ENCODE assay signal across 9 mouse cellular contexts in the genomic region with DNA sequence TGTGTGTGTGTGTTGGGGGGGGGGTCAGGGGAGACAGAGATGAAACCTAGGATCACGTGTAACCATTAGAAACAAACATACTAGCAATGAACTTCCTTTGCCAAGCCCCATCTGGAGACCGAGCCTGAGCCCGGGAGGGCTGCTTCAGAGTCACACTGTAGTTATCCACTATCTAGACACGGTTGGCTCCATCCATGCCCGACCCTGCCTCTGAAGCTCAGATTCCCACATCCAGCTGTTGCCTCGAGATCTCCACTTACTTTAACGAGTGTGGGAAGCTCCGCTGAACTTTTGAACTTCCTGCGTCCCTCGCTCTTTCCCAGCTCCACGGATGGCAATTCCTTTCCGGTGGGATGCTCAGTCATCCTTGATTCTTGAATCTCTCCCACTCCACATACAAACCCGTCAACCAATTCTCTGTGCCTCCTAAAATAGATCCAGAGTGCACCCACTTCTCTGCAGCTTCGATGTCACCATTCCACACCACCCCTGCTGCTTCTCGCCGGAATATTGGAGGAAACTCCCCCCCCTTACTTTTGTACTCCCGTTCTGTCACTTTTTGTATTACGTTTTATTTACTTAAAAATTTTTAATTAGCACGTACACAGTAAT. TPM values are rescaled to one million over a fixed set of nuclear protein-coding genes. Genes with fewer than 3 reads are reported as not detected.
DNase-seq lines count a peak whose midpoint lies in the region; ATAC-seq and TF ChIP-seq lines count a peak whose summit lies in the region.
"Had no signal": no experiment of that assay in that cellular context is flagged by ENCODE, and none has a peak within 500 bp of the region (broad histone marks: within the 10 kb centered on the region; RNA-seq: fewer than 3 reads in every experiment).

No protein-coding gene starts in this region.

- peaks cover 15% of the 10 kb centered on the region for H3K4me1 ChIP-seq in kidney, embryonic 14.5 days (ENCODE audit: control insufficient read depth, insufficient read depth, low read length)
- H3K4me1 ChIP-seq in embryonic facial prominence, embryonic 15.5 days: 0 out of 2 replicates have a peak, but pooled peaks cover 6% of the 10 kb centered on the region
- H3K4me1 ChIP-seq in kidney, postnatal 0 days (replicated peaks; ENCODE audit: insufficient read depth, low read length): 0 out of 2 replicates have a peak, but pooled peaks cover 8% of the 10 kb centered on the region

- 10% methylated on average over 19 of the region's 19 CpGs for WGBS in kidney, embryonic 14.5 days
- 49% methylated on average over 19 of the region's 19 CpGs for WGBS in embryonic facial prominence, embryonic 15.5 days
- WGBS in kidney, postnatal 0 days: 9% methylated on average over 19 of the region's 19 CpGs

- H3K4me3 ChIP-seq in kidney, embryonic 14.5 days (ENCODE audit: low read length): no peak overlapping the region
- no peak overlapping the region for H3K4me3 ChIP-seq in embryonic facial prominence, embryonic 15.5 days (replicated peaks)
- H3K4me3 ChIP-seq in kidney, postnatal 0 days (replicated peaks; ENCODE audit: low read depth, low read length): no peak overlapping the region

- no peaks in the 10 kb centered on the region for H3K27me3 ChIP-seq in kidney, embryonic 14.5 days (ENCODE audit: control insufficient read depth, insufficient read depth, low read length)
- no peaks in the 10 kb centered on the region for H3K27me3 ChIP-seq in embryonic facial prominence, embryonic 15.5 days
- no peaks in the 10 kb centered on the region for H3K27me3 ChIP-seq in kidney, postnatal 0 days (ENCODE audit: insufficient read depth, low read length)

- H3K27ac ChIP-seq in kidney, embryonic 14.5 days (ENCODE audit: low read depth, low read length): peak overlapping the region; percentile 82
- no peak overlapping the region for H3K27ac ChIP-seq in embryonic facial prominence, embryonic 15.5 days (replicated peaks)
- H3K27ac ChIP-seq in kidney, postnatal 0 days: peak overlapping the region; percentile 81

- no peak for DNase-seq in kidney, adult 11 months
- DNase-seq in kidney, postnatal 0 days (ENCODE audit: low spot score): peak; percentile 92
- DNase-seq in neural tube, embryonic 10.5 days (ENCODE audit: extremely low spot score, low spot score): peak; percentile 40
- DNase-seq in layer of hippocampus, postnatal 36 days: no peak
- DNase-seq in thymus, postnatal 0 days (ENCODE audit: low spot score): no peak
- no peak for DNase-seq in cerebellum, postnatal 14 days
- DNase-seq: left cerebral cortex, postnatal 4 days had no signal

- peak overlapping the region; percentile 15 for H3K4me2 ChIP-seq in kidney, embryonic 14.5 days (replicated peaks; ENCODE audit: low read depth, low read length)
- H3K4me2 ChIP-seq in embryonic facial prominence, embryonic 15.5 days (replicated peaks): no peak overlapping the region
- peak overlapping the region; percentile 37 for H3K4me2 ChIP-seq in kidney, postnatal 0 days (ENCODE audit: low read length)

- no peaks in the 10 kb centered on the region for H3K9me3 ChIP-seq in kidney, embryonic 14.5 days (ENCODE audit: control insufficient read depth, low read length)
- H3K9me3 ChIP-seq in embryonic facial prominence, embryonic 15.5 days (replicated peaks): no peaks in the 10 kb centered on the region
- no peaks in the 10 kb centered on the region for H3K9me3 ChIP-seq in kidney, postnatal 0 days (replicated peaks; ENCODE audit: low read length)

- TF ChIP-seq CTCF in kidney, postnatal 0 days (IDR thresholded peaks at IDR 0.05; ENCODE audit: low read depth): no peak

- no peak overlapping the region for H3K9ac ChIP-seq in kidney, embryonic 14.5 days (ENCODE audit: low read depth, low read length)
- H3K9ac ChIP-seq in embryonic facial prominence, embryonic 15.5 days: no peak overlapping the region
- no peak overlapping the region for H3K9ac ChIP-seq in kidney, postnatal 0 days (ENCODE audit: low read depth, low read length)

- ATAC-seq in kidney, embryonic 14.5 days (ENCODE audit: low FRiP score, low TSS enrichment): peak; percentile 93
- ATAC-seq in embryonic facial prominence, embryonic 15.5 days (ENCODE audit: insufficient number of reproducible peaks, low FRiP score, low TSS enrichment, low read depth): 0 out of 2 replicates have a peak, but pooled peaks have one; percentile 15
- ATAC-seq in kidney, postnatal 0 days (replicated peaks; ENCODE audit: low FRiP score, low read depth): peak; percentile 91

- H3K36me3 ChIP-seq in kidney, embryonic 14.5 days (ENCODE audit: control insufficient read depth, insufficient read depth, low read length): no peaks in the 10 kb centered on the region
- H3K36me3 ChIP-seq in embryonic facial prominence, embryonic 15.5 days: no peaks in the 10 kb centered on the region
- H3K36me3 ChIP-seq in kidney, postnatal 0 days (ENCODE audit: insufficient read depth, low read length): no peaks in the 10 kb centered on the region

RNA-seq across cellular contexts. Expression of gene Ccdc6, which starts 15.3 kb away (rescaled TPM):
- polyA plus RNA-seq in kidney, embryonic 14.5 days (2014; fragmentation: Nextera tagmentation; extraction: Ambion mirVana): 36.4 and 39.6 TPM in 2 replicates
- polyA plus RNA-seq in embryonic facial prominence, embryonic 15.5 days (2015; fragmentation: Nextera tagmentation; extraction: Ambion mirVana): 13.5 and 15.2 TPM in 2 replicates
- 16.6 and 18.5 TPM in 2 replicates for polyA plus RNA-seq in kidney, postnatal 0 days (2015; fragmentation: Nextera tagmentation; extraction: Ambion mirVana)
- total RNA-seq in layer of hippocampus, postnatal 36 days (2021): 10 to 100 TPM; 66.5 to 69.0 TPM
- polyA plus RNA-seq in thymus, postnatal 0 days (2015; fragmentation: Nextera tagmentation; extraction: Ambion mirVana): 14.7 and 16.4 TPM in 2 replicates

Comparison
In these comparisons a context has a peak if more than half of its experiments do, and no peak if none do; other contexts are left out.
1. DNase-seq: peak in kidney, postnatal 0 days (single experiment) and neural tube, embryonic 10.5 days (single experiment); none in kidney, adult 11 months (single experiment), layer of hippocampus, postnatal 36 days (0 of 2), thymus, postnatal 0 days (single experiment) and cerebellum, postnatal 14 days (0 of 2).
2. ATAC-seq: peak in every context shown above with its lines; median percentile 93 in kidney, embryonic 14.5 days; 91 in kidney, postnatal 0 days; 15 in embryonic facial prominence, embryonic 15.5 days.